Mouse (Mus musculus) kidney, adult 2 months (tissue): ENCODE data around the gene Ccdc144b. TPM values are rescaled to one million over a fixed set of nuclear protein-coding genes. Genes with fewer than 3 reads are reported as not detected.

Experiments
- DNase-seq: peaks from one replicate; pipeline ENCODE4 v3.0.0; 2021
- H3K27ac ChIP-seq: fragments of 200-500 bp; 2 replicates; pipeline ENCODE4 v1.5.1; 2012; ENCODE audit warnings: low read depth, low read length, control low read depth, inconsistent platforms; ENCODE audit not compliant: insufficient read depth
- H3K27me3 ChIP-seq: fragments of 200-500 bp; replicated peaks from 2 replicates; pipeline ENCODE4 v1.6.1; 2012; ENCODE audit warnings: mild to moderate bottlenecking, moderate library complexity, low read length, inconsistent platforms; ENCODE audit not compliant: control insufficient read depth, insufficient read depth
- H3K36me3 ChIP-seq: fragments of 200-500 bp; 2 replicates; pipeline ENCODE4 v1.6.1; 2012; ENCODE audit warnings: mild to moderate bottlenecking, moderate library complexity, low read length, inconsistent platforms; ENCODE audit not compliant: control insufficient read depth, insufficient read depth
- H3K4me1 ChIP-seq: fragments of 200-500 bp; 2 replicates; pipeline ENCODE4 v1.6.1; 2011; ENCODE audit warnings: low read length; ENCODE audit not compliant: control insufficient read depth, insufficient read depth
- H3K4me3 ChIP-seq: fragments of 200-500 bp; 2 replicates; pipeline ENCODE4 v1.5.1; 2011; ENCODE audit warnings: mild to moderate bottlenecking, low read depth, low read length, control low read depth; ENCODE audit not compliant: insufficient read depth
- CTCF ChIP-seq: fragments of 200-500 bp; conservative IDR thresholded peaks from 2 replicates; pipeline ENCODE4 v1.5.1; 2011; ENCODE audit warnings: low read depth, mild to moderate bottlenecking, control low read depth, low read length, moderate library complexity, mixed read lengths; ENCODE audit not compliant: insufficient read depth, insufficient read length
- POLR2A ChIP-seq: fragments of 200-500 bp; IDR thresholded peaks from one replicate; pipeline ENCODE4 v1.6.1; 2011; ENCODE audit warnings: low read depth, low read length, control low read depth
- WGBS: fragments of 180-500 bp; shearing (Covaris S2); methylation state at CpG from one replicate; pipeline ENCODE4 v1.1.7; 2018; 5-methylcytosine and 5-hydroxymethylcytosine counted together
- polyA plus RNA-seq: library from polyadenylated mRNA; depleted of rRNA; stranded (reverse); fragments of >200 nt; gene quantifications from 2 replicates; pipeline ENCODE4 v1.2.3, GENCODE M21; 2012

The Ccdc144b gene
- polyA plus RNA-seq, 1 experiment = 0.05 TPM

DNA sequence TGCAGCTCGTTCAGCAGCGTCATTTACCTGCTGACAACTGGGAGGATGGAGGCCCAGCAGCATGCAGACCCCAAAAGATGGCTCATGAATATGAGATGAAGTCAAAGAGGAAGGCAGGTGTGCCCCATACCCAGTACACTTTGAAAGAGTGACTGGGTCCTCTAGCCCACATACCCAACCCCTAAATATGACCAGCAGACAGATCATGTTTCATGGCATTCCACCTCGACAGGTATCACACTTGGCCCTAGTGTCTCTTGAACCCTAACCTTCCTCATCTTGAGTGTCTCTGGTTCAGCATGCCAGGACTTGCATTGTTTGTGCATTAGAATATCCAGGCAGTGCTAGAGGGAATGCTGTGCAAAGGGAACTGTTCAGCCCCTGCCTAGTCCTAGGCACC is 24.0 kb upstream of the Ccdc144b start:
- Histone ChIP-seq H3K4me3 (no peak overlapping the region), H3K36me3 (peaks cover 4% of the 10 kb centered on the region), H3K27ac (no peak overlapping the region), H3K27me3 (no peaks in the 10 kb centered on the region), H3K4me1 (no peaks in the 10 kb centered on the region)
- TF ChIP-seq POLR2A (no peak), CTCF (no peak)
- no peak for DNase-seq
- 86% methylated on average over 3 of the region's 3 CpGs for WGBS

DNA sequence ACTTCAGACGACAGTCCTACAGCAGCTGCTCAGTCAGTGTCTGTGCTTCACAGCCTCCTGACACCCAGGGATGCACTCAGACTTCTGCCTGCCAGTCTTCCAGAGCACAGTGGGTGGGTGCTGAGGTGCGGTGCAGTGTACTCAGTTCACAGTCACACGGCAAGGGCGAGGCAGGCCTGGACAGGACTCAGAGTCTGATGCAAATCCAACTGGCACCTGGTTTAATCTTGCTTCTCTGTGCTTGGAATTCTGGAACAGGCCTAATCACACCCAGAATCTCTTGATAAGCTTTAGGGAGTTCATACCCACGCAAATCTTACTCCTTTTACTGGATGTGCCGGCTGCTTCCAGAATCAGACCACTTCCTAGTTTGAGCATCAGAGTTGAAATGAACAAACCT is 22.1 kb upstream of the Ccdc144b start:
- no peak overlapping the region for H3K4me3 ChIP-seq
- H3K27me3 ChIP-seq = no peaks in the 10 kb centered on the region
- no peak for DNase-seq
- WGBS = 91% methylated on average over 6 of the region's 6 CpGs
- peaks cover 4% of the 10 kb centered on the region for H3K36me3 ChIP-seq
- H3K4me1 ChIP-seq = no peaks in the 10 kb centered on the region
- no peak for TF ChIP-seq CTCF
- no peak for TF ChIP-seq POLR2A
- no peak overlapping the region for H3K27ac ChIP-seq

DNA sequence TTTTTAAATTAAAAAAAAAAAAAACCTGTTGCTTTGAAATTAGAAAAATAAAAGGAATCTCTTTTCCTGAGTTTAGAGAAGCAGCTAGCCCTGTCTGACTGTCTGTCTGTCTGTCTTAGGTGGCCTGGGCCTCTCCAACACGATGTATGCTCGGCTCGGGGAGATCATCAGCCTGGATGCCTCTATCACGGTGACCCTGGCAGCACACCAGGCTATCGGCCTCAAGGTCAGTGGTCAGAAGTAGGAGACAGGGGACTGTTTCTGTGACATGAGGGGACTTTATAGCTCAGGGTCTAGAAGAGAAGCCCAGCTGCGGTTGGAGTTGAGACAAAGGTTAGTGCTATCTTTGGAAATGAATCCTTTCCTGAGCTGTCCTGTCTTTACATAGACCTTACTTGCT is 20.9 kb upstream of the Ccdc144b start:
- Histone ChIP-seq H3K4me1 (no peaks in the 10 kb centered on the region), H3K27ac (no peak overlapping the region), H3K4me3 (no peak overlapping the region), H3K36me3 (peaks cover 4% of the 10 kb centered on the region), H3K27me3 (no peaks in the 10 kb centered on the region)
- TF ChIP-seq CTCF = no peak
- TF ChIP-seq POLR2A = no peak
- no peak for DNase-seq
- WGBS = 94% methylated on average over 6 of the region's 6 CpGs

DNA sequence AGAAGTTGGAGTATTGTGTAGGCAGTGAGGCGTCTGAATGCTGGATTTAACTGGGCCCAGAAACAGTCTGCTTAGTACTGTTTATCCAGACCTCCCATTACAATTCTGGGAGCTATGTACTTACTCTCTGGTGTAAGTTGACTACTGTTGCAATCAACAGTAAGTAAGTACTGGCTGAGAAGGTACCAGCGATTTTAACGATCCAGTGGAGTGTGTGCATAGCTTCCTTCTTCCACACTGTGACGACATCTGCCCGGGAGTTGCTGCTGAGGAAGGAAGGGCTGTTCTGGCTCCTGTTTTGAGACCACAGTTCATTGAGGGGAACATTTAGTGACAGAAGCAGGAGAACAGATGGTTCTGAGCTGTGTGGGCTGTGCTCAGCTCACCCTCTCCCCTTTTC is 17.7 kb upstream of the Ccdc144b start:
- H3K27me3 ChIP-seq = no peaks in the 10 kb centered on the region
- no peak overlapping the region for H3K4me3 ChIP-seq
- H3K4me1 ChIP-seq = peaks cover 6% of the 10 kb centered on the region; the same call in 1 of the 2 replicates
- no peak overlapping the region for H3K27ac ChIP-seq
- 84% methylated on average over 5 of the region's 5 CpGs for WGBS
- DNase-seq = no peak
- no peak for TF ChIP-seq POLR2A
- no peak for TF ChIP-seq CTCF
- peaks cover 2% of the 10 kb centered on the region for H3K36me3 ChIP-seq

DNA sequence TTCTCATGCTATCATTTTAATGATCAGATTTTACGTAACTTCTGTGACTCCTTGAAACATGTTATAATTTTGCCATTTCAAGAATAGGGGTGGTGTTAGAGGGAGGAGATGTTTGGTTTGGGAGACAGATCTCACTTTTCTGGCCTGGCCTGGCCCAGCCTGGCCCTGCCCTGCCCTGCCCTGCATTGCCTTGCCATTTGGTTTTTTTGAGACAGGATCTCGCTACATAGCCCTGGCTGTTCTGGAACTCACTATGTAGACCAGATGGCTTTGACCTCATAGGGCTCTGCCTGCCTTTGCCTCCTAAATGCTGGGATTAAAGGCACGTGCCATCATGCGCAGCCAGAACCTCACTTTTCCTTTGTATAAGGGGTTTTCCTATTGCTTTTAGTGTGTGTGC is 17.1 kb upstream of the Ccdc144b start:
- no peak for DNase-seq
- Histone ChIP-seq H3K4me1 (peaks cover 6% of the 10 kb centered on the region; the same call in 1 of the 2 replicates), H3K27ac (no peak overlapping the region), H3K27me3 (no peaks in the 10 kb centered on the region), H3K4me3 (no peak overlapping the region), H3K36me3 (peaks cover 2% of the 10 kb centered on the region)
- WGBS = 97% methylated on average over 4 of the region's 4 CpGs
- TF ChIP-seq CTCF = no peak
- no peak for TF ChIP-seq POLR2A

DNA sequence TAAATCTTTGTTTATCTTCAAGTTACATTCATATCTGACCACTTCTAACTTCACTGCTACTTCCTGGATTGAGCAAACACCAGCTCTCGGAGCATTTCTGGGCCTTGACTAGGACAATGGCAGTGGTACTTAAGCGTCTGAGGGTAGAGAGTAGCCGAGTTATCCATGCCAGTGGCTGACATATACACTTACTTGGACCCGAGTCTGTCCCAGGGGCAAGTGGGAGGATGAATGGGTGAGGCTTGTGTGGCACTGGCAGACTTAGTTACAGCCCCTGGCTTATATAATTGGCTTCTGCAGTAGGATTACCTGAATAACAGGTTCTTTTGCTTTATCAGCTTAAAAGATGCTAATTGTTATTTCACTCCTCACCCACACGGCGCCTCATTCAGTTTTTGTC is 14.4 kb upstream of the Ccdc144b start:
- Histone ChIP-seq H3K36me3 (no peaks in the 10 kb centered on the region; the same call in 1 of the 2 replicates), H3K27me3 (no peaks in the 10 kb centered on the region), H3K4me1 (peaks cover 6% of the 10 kb centered on the region; the same call in 1 of the 2 replicates), H3K4me3 (no peak overlapping the region), H3K27ac (no peak overlapping the region)
- TF ChIP-seq POLR2A = no peak
- no peak for TF ChIP-seq CTCF
- DNase-seq = no peak
- 81% methylated on average over 6 of the region's 6 CpGs for WGBS

DNA sequence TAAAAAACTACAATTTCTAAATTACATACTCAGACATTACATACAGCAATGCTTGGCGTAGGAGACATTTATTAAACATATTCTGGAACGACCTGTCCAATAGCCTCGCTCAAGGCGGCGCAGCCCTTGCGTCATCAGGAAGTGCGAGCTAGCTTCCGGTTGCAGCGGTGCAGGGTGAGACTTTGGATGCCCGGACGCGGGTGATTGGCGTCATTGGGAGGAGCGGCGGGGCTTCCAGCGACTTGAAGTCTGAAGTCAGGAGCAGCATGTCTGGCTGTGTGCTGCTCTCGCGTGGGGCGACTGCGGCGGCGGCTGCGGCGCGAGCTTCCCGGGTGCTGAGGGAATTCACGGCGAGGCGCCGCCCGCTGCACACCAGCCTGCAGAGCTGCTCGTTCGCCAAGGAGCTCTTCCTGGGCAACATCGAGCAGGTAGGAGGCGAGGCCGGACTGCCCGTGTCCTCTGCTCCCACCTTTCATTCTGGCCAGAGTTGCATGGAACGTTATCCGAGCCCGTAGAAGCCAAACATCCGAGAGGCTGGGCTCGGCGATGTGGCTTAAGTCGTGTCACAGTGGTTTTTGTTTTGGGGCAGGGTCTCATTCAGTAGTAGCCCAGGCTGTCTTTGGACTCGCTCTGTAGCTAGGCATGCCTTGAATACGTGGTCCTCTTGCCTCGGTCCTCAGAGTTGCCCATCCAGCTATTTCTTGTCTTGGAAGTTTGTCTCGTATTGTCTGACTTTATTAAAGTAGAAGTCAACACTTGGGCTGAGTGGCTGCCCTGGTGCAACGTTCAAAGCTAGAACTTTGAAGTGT is 12.7 kb upstream of the Ccdc144b start, which contains the start of gene Acad9:
Gene Acad9 (plus strand): TSS at position 137 of the 809 bp plus-strand sequence.
- Histone ChIP-seq H3K4me1 (peaks cover 6% of the 10 kb centered on the region; the same call in 1 of the 2 replicates), H3K4me3 (peak within 1 kb of the TSS; percentile 91), H3K36me3 (no peaks in the 10 kb centered on the region; the same call in 1 of the 2 replicates), H3K27me3 (no peaks in the 10 kb centered on the region), H3K27ac (peak within 1 kb of the TSS; percentile 33)
- DNase-seq = peak; percentile 97
- under 1% methylated on average over 49 of the region's 49 CpGs for WGBS
- TF ChIP-seq CTCF = no peak
- peak; percentile 4 for TF ChIP-seq POLR2A
